Comparison of ENCODE assay signal across 9 mouse cellular contexts in genomic region chr15:86362306-86363150, GRCm38 (mm10).
DNase-seq lines count a peak whose midpoint lies in the region; ATAC-seq lines count a peak whose summit lies in the region.
"Had no signal": no experiment of that assay in that cellular context is flagged by ENCODE, and none has a peak within 500 bp of the region (broad histone marks: within the 10 kb centered on the region; RNA-seq: fewer than 3 reads in every experiment).

No protein-coding gene starts in this region.

- DNase-seq in midbrain, embryonic 10.5 days (ENCODE audit: low spot score): no peak
- no peak for DNase-seq in midbrain, embryonic 14.5 days
- peak; percentile 34 to 70 for DNase-seq in frontal cortex, adult 2 months (ENCODE audit: extremely low spot score in 1 of 2, low spot score in 1 of 2)
- DNase-seq in left cerebral cortex, adult 8-10 months (ENCODE audit: low spot score in 2 of 2): peak; percentile 18 to 61
- peak; percentile 70 for DNase-seq in thymus, postnatal 25 days
- no peak for DNase-seq in kidney, postnatal 4 days

- H3K4me2 ChIP-seq in midbrain, embryonic 14.5 days (ENCODE audit: low read length): no peak overlapping the region
- no peak overlapping the region for H3K4me2 ChIP-seq in kidney, embryonic 15.5 days
- H3K4me2 ChIP-seq in intestine, embryonic 15.5 days (replicated peaks): no peak overlapping the region

- H3K9ac ChIP-seq in midbrain, embryonic 14.5 days (replicated peaks; ENCODE audit: low read length): no peak overlapping the region
- no peak overlapping the region for H3K9ac ChIP-seq in kidney, embryonic 15.5 days
- no peak overlapping the region for H3K9ac ChIP-seq in intestine, embryonic 15.5 days

- no peak for ATAC-seq in midbrain, embryonic 14.5 days (ENCODE audit: low FRiP score, low TSS enrichment)
- ATAC-seq in kidney, embryonic 15.5 days (replicated peaks; ENCODE audit: low FRiP score): no peak
- ATAC-seq in intestine, embryonic 15.5 days: no peak

- H3K27me3 ChIP-seq in midbrain, embryonic 10.5 days (ENCODE audit: low read depth, poor library complexity, severe bottlenecking): no peaks in the 10 kb centered on the region
- no peaks in the 10 kb centered on the region for H3K27me3 ChIP-seq in midbrain, embryonic 14.5 days (ENCODE audit: control insufficient read depth, insufficient read depth, low read length)
- no peaks in the 10 kb centered on the region for H3K27me3 ChIP-seq in kidney, embryonic 15.5 days
- H3K27me3 ChIP-seq in intestine, embryonic 15.5 days (replicated peaks): no peaks in the 10 kb centered on the region

- no peak overlapping the region for H3K4me3 ChIP-seq in midbrain, embryonic 10.5 days
- no peak overlapping the region for H3K4me3 ChIP-seq in midbrain, embryonic 14.5 days (replicated peaks; ENCODE audit: low read depth, low read length)
- no peak overlapping the region for H3K4me3 ChIP-seq in kidney, embryonic 15.5 days (replicated peaks)
- no peak overlapping the region for H3K4me3 ChIP-seq in intestine, embryonic 15.5 days (replicated peaks)
- H3K4me3 ChIP-seq: erythroblast, embryonic 14.5 days had no signal

- no peaks in the 10 kb centered on the region for H3K9me3 ChIP-seq in midbrain, embryonic 10.5 days (replicated peaks)
- no peaks in the 10 kb centered on the region for H3K9me3 ChIP-seq in midbrain, embryonic 14.5 days (ENCODE audit: control insufficient read depth, low read length)
- no peaks in the 10 kb centered on the region for H3K9me3 ChIP-seq in kidney, embryonic 15.5 days (replicated peaks)
- no peaks in the 10 kb centered on the region for H3K9me3 ChIP-seq in intestine, embryonic 15.5 days

- peak overlapping the region; percentile 23; the same call in 1 of the 2 replicates for H3K27ac ChIP-seq in midbrain, embryonic 10.5 days (replicated peaks)
- H3K27ac ChIP-seq in midbrain, embryonic 14.5 days (replicated peaks; ENCODE audit: low read depth, low read length): no peak overlapping the region
- no peak overlapping the region for H3K27ac ChIP-seq in kidney, embryonic 15.5 days
- no peak overlapping the region for H3K27ac ChIP-seq in intestine, embryonic 15.5 days

- peaks cover 21% of the 10 kb centered on the region; the same call in 1 of the 2 replicates for H3K4me1 ChIP-seq in midbrain, embryonic 10.5 days
- peaks cover 16% of the 10 kb centered on the region for H3K4me1 ChIP-seq in midbrain, embryonic 14.5 days (ENCODE audit: control insufficient read depth, insufficient read depth, low read length)
- H3K4me1 ChIP-seq in kidney, embryonic 15.5 days: no peaks in the 10 kb centered on the region; the same call in 1 of the 2 replicates
- no peaks in the 10 kb centered on the region for H3K4me1 ChIP-seq in intestine, embryonic 15.5 days (replicated peaks)

- 89% methylated on average over 10 of the region's 10 CpGs for whole genome bisulfite sequencing in midbrain, embryonic 10.5 days
- WGBS in midbrain, embryonic 14.5 days: 70% methylated on average over 10 of the region's 10 CpGs
- 83% methylated on average over 10 of the region's 10 CpGs for WGBS in kidney, embryonic 15.5 days
- WGBS in intestine, embryonic 15.5 days: 80% methylated on average over 10 of the region's 10 CpGs

- no peaks in the 10 kb centered on the region for H3K36me3 ChIP-seq in midbrain, embryonic 10.5 days
- H3K36me3 ChIP-seq in midbrain, embryonic 14.5 days (ENCODE audit: control insufficient read depth, insufficient read depth, low read length): no peaks in the 10 kb centered on the region
- no peaks in the 10 kb centered on the region for H3K36me3 ChIP-seq in kidney, embryonic 15.5 days
- H3K36me3 ChIP-seq in intestine, embryonic 15.5 days: no peaks in the 10 kb centered on the region

Comparison
In these comparisons a context has a peak if more than half of its experiments do, and no peak if none do; other contexts are left out.
1. DNase-seq: peak in frontal cortex, adult 2 months (2 of 2), left cerebral cortex, adult 8-10 months (2 of 2) and thymus, postnatal 25 days (single experiment); none in midbrain, embryonic 10.5 days (single experiment), midbrain, embryonic 14.5 days (single experiment) and kidney, postnatal 4 days (0 of 2).